Mouse (Mus musculus) lung, postnatal 0 days (tissue): Measurements from ENCODE around the gene Tab2. TPM values are rescaled to one million over a fixed set of nuclear protein-coding genes. Genes with fewer than 3 reads are reported as not detected.
"Not testable (repeated sequence)": the region's sequence is repeated elsewhere in the genome, so short reads cannot be mapped to it uniquely, and the experiment has no call there.

Source experiments
- ATAC-seq: fragments of 200-750 bp; cut with Nextera tagmentation; 2 replicates; pipeline ENCODE4 v1.8.0; 2017; ENCODE audit warnings: moderate library complexity
- DNase-seq: peaks from one replicate; pipeline ENCODE4 v3.0.0-alpha.2; 2016; ENCODE audit warnings: low spot score
- H3K27ac ChIP-seq: fragments of 300-500 bp; sonication (generic); 2 replicates; pipeline ENCODE4 v1.5.1; 2014; ENCODE audit warnings: antibody characterized with exemption, mild to moderate bottlenecking, low read length, mixed read lengths
- H3K27me3 ChIP-seq: fragments of 300-500 bp; sonication (generic); replicated peaks from 2 replicates; pipeline ENCODE4 v1.6.1; 2014; ENCODE audit warnings: low read length, mixed read lengths; ENCODE audit not compliant: insufficient read depth
- H3K36me3 ChIP-seq: fragments of 300-500 bp; sonication (generic); 2 replicates; pipeline ENCODE4 v1.6.1; 2014; ENCODE audit warnings: low read length, mixed read lengths; ENCODE audit not compliant: insufficient read depth
- H3K4me1 ChIP-seq: fragments of 300-500 bp; sonication (generic); 2 replicates; pipeline ENCODE4 v1.6.1; 2014; ENCODE audit warnings: antibody characterized with exemption, low read depth, low read length, mixed read lengths; ENCODE audit not compliant: insufficient read depth
- H3K4me2 ChIP-seq: fragments of 300-500 bp; sonication (generic); replicated peaks from 2 replicates; pipeline ENCODE4 v1.6.1; 2014; ENCODE audit warnings: low read depth, mild to moderate bottlenecking, low read length, moderate library complexity, mixed read lengths
- H3K4me3 ChIP-seq: fragments of 300-500 bp; sonication (generic); 2 replicates; pipeline ENCODE4 v1.5.1; 2014; ENCODE audit warnings: low read depth, low read length
- H3K9ac ChIP-seq: fragments of 300-500 bp; sonication (generic); replicated peaks from 2 replicates; pipeline ENCODE4 v1.6.1; 2014; ENCODE audit warnings: low read depth, mild to moderate bottlenecking
- H3K9me3 ChIP-seq: fragments of 300-500 bp; sonication (generic); 2 replicates; pipeline ENCODE4 v1.6.1; 2016; ENCODE audit warnings: low read length, mixed read lengths
- CTCF ChIP-seq: IDR thresholded peaks from 2 replicates; pipeline ENCODE4 v1.5.1; 2016; ENCODE audit warnings: antibody characterized with exemption, mild to moderate bottlenecking
- EP300 ChIP-seq: IDR thresholded peaks from 2 replicates; pipeline ENCODE4 v1.6.1; 2016; ENCODE audit warnings: antibody characterized with exemption, mild to moderate bottlenecking, control low read depth
- WGBS: fragments of 180-500 bp; shearing (Covaris S2); extraction: QIAGEN DNeasy Blood & Tissue Kit; methylation state at CpG from one replicate; pipeline ENCODE4 v1.1.7; 2014; 5-methylcytosine and 5-hydroxymethylcytosine counted together
- polyA plus RNA-seq: library from polyadenylated mRNA; unstranded; fragments of >200 nt; fragmentation: Nextera tagmentation; extraction: Ambion mirVana; gene quantifications from 2 replicates; pipeline ENCODE4 v1.2.1, GENCODE M21; 2015

The Tab2 gene
- polyA plus RNA-seq, 1 experiment from 2014 or later, result 16.8 TPM

DNA sequence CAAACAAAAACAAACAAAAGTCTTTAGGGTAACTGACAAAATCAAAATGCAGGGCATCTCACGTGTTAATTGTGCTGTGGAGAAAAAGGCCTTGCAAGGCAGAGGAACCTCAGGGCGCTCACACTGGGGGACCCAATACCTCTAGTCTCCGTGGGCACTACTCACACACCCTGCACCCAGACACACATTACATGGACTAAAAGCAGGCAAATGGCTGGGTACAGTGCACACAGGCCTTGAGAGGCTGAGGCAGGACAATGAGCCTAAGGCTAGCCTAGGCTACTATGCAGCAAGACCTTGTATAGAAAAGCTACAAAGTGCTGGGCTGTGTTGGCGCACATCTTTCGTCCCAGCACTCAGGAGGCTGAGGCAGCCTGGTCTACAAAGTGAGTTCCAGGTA is 51.9 kb downstream of the Tab2 start:
- Histone ChIP-seq H3K36me3 (peaks cover 29% of the 10 kb centered on the region; the same call in 1 of the 2 replicates), H3K4me3 (no peak overlapping the region), H3K9me3 (no peaks in the 10 kb centered on the region), H3K4me1 (no peaks in the 10 kb centered on the region), H3K27me3 (no peaks in the 10 kb centered on the region), H3K9ac (no peak overlapping the region), H3K27ac (no peak overlapping the region), H3K4me2 (no peak overlapping the region)
- ATAC-seq (no peak), DNase-seq (no peak)
- WGBS, result 91% methylated on average over 5 of the region's 5 CpGs
- TF ChIP-seq CTCF, result no peak
- TF ChIP-seq EP300, result no peak

- Histone ChIP-seq H3K4me2 (no peak overlapping the region), H3K4me1 (no peaks in the 10 kb centered on the region), H3K9me3 (no peaks in the 10 kb centered on the region), H3K27ac (no peak overlapping the region), H3K4me3 (no peak overlapping the region), H3K9ac (no peak overlapping the region), H3K36me3 (peaks cover 13% of the 10 kb centered on the region; the same call in 1 of the 2 replicates), H3K27me3 (no peaks in the 10 kb centered on the region)
- TF ChIP-seq CTCF, result no peak
- TF ChIP-seq EP300, result no peak
- no peak for ATAC-seq
- DNase-seq, result no peak
- 88% methylated on average over 14 of the region's 14 CpGs for WGBS
Measured at GRCm38 (mm10) chr10:7900719-7901627, 55.1 kb downstream of the Tab2 start.

- Histone ChIP-seq H3K4me2 (no peak overlapping the region), H3K4me1 (no peaks in the 10 kb centered on the region), H3K9me3 (no peaks in the 10 kb centered on the region), H3K9ac (no peak overlapping the region), H3K36me3 (no peaks in the 10 kb centered on the region), H3K4me3 (no peak overlapping the region), H3K27me3 (no peaks in the 10 kb centered on the region), H3K27ac (no peak overlapping the region)
- TF ChIP-seq CTCF (no peak), EP300 (no peak)
- DNase-seq (peak; percentile 40), ATAC-seq (no peak)
- 69% methylated on average over 11 of the region's 11 CpGs for WGBS
Measured at GRCm38 (mm10) chr10:7888256-7888868, 67.7 kb downstream of the Tab2 start.

DNA sequence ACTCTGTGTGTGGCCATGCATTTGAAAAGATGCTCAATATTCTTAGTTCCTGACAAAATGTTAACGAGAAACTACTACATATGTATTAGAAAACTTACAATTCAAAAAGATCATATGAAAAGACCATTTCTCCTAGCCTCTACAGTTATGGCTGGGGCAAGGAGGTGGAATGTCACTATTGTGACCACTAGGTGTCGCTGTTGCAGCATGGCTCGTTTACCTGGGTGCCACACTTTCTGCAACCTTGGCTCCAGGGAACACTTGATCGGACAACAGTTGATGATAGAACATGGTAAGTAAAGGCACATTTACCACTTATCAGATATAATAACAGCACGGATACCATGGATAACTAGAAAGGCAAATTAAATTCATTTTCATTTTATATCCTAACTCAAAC is 72.5 kb downstream of the Tab2 start:
- Histone ChIP-seq H3K4me1 (no peaks in the 10 kb centered on the region), H3K36me3 (no peaks in the 10 kb centered on the region), H3K27me3 (no peaks in the 10 kb centered on the region), H3K9me3 (no peaks in the 10 kb centered on the region), H3K4me3 (no peak overlapping the region), H3K27ac (no peak overlapping the region), H3K9ac (no peak overlapping the region), H3K4me2 (no peak overlapping the region)
- ATAC-seq (peak; percentile 55), DNase-seq (peak; percentile 88)
- 4% methylated on average over 5 of the region's 5 CpGs for WGBS
- TF ChIP-seq CTCF (peak; percentile 100), EP300 (no peak)

DNA sequence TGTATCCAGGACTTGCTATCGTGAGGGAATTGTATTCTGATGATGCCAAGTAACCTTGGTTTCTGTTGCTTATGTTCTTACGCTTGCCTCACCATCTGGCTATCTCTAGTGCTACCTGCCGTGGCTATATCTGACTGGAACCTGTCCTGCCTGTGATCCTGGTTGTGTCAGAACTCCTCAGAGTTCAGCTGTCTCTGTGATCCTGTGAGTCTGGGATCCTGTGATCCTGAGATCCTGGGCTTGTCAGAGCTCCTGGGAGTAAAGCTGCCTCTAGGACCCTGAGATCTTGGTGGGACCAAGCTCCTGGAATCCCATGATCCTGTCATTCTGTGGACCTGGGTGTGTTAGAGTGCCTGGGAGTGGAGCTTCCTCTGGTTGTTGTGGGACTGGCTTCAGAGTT is 74.1 kb downstream of the Tab2 start:
- Histone ChIP-seq H3K9ac (no peak overlapping the region), H3K4me3 (no peak overlapping the region), H3K27me3 (no peaks in the 10 kb centered on the region), H3K36me3 (no peaks in the 10 kb centered on the region), H3K27ac (no peak overlapping the region), H3K4me1 (no peaks in the 10 kb centered on the region), H3K4me2 (no peak overlapping the region), H3K9me3 (no peaks in the 10 kb centered on the region)
- DNase-seq, result no peak
- 84% methylated on average over 3 of the region's 3 CpGs for WGBS
- TF ChIP-seq EP300, result no peak
- no peak for TF ChIP-seq CTCF
- ATAC-seq, result no peak

DNA sequence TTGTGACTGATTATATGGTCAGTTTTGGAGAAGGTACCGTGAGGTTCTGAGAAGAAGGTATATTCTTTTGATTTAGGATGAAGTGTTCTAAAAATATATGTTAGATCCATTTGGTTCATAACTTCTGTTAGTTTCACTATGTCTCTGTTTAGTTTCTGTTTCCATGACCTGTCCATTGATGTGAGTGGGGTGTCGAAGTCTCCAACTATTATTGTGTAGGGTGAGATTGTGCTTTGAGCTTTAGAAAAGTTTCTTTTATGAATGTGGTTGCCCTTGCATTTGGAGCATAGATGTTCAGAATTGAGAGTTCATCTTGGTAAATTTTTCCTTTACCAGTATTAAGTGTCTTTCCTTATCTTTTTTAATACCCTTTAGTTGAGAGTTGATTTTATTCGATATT is 75.7 kb downstream of the Tab2 start:
- not testable (repeated sequence) for ATAC-seq

More for the DNA sequence above, 75.7 kb downstream of the Tab2 start:
- DNase-seq, H3K9ac ChIP-seq, H3K27me3 ChIP-seq, H3K4me2 ChIP-seq, H3K4me3 ChIP-seq, H3K4me1 ChIP-seq, H3K27ac ChIP-seq, H3K9me3 ChIP-seq, H3K36me3 ChIP-seq: not testable (repeated sequence)
- WGBS, result 92% methylated on average over 3 of the region's 3 CpGs
